Mouse (Mus musculus): ENCODE results near the gene Camkmt. TPM values are rescaled to one million over a fixed set of nuclear protein-coding genes. Genes with fewer than 3 reads are reported as not detected.

The Camkmt gene
- total and polyA plus RNA-seq, 3 experiments = 1.6 to 5.9 TPM; not detected in 1

GRCm38 (mm10) chr17:85491491-85491890 is 401.1 kb downstream of the Camkmt start:
- no peak for TF ChIP-seq ETS1 (IDR thresholded peaks at IDR 0.05; ENCODE audit: low read depth, low read length)
- TF ChIP-seq CHD2 (IDR thresholded peaks at IDR 0.05; ENCODE audit: low read length) = no peak
- TF ChIP-seq RCOR1 (IDR thresholded peaks at IDR 0.05; ENCODE audit: low read depth, low read length) = no peak
- Histone ChIP-seq H3K79me2 (ENCODE audit: control insufficient read depth, insufficient read depth, low read length, poor library complexity) (no peaks in the 10 kb centered on the region), H3K9ac (ENCODE audit: control insufficient read depth, low read depth, low read length, poor library complexity, severe bottlenecking) (no peak overlapping the region), H3K27me3 (ENCODE audit: control insufficient read depth in 1 of 2, insufficient read depth in 2 of 2, low read length in 2 of 2) (peaks cover 2 to 4% of the 10 kb centered on the region in 2 experiments; a peak in 2 of 4 replicates), H3K36me3 (ENCODE audit: control insufficient read depth in 1 of 2, insufficient read depth in 2 of 2, low read length in 2 of 2) (no peaks in the 10 kb centered on the region), H3K9me3 (replicated peaks; ENCODE audit: insufficient read depth, low read length) (no peaks in the 10 kb centered on the region), H3K4me1 (ENCODE audit: control insufficient read depth in 1 of 2, insufficient read depth in 2 of 2, low read length in 2 of 2) (no peaks in the 10 kb centered on the region), H3K4me3 (ENCODE audit: control insufficient read depth in 1 of 2, insufficient read depth in 1 of 2, low read depth in 2 of 2, low read length in 2 of 2) (no peak overlapping the region), H3K27ac (ENCODE audit: control insufficient read depth, low read depth, low read length) (no peak overlapping the region)
- DNase-seq (ENCODE audit: low read depth, low spot score) = no peak

- no peak for TF ChIP-seq TAL1 (IDR thresholded peaks at IDR 0.05; ENCODE audit: low read length)
- TF ChIP-seq MYB (IDR thresholded peaks at IDR 0.05; ENCODE audit: low read depth, low read length) = no peak
- Histone ChIP-seq H3K36me3 (ENCODE audit: control insufficient read depth in 1 of 2, insufficient read depth in 2 of 2, low read length in 2 of 2) (no peaks in the 10 kb centered on the region), H3K27ac (ENCODE audit: control insufficient read depth, low read depth, low read length) (no peak overlapping the region), H3K4me3 (ENCODE audit: control insufficient read depth in 1 of 2, insufficient read depth in 1 of 2, low read depth in 2 of 2, low read length in 2 of 2) (no peak overlapping the region), H3K9ac (ENCODE audit: control insufficient read depth, low read depth, low read length, poor library complexity, severe bottlenecking) (no peak overlapping the region), H3K27me3 (ENCODE audit: control insufficient read depth in 1 of 2, insufficient read depth in 2 of 2, low read length in 2 of 2) (peaks cover 4% of the 10 kb centered on the region in 2 experiments; a peak in 3 of 4 replicates), H3K4me1 (ENCODE audit: control insufficient read depth in 1 of 2, insufficient read depth in 2 of 2, low read length in 2 of 2) (no peaks in the 10 kb centered on the region), H3K79me2 (ENCODE audit: control insufficient read depth, insufficient read depth, low read length, poor library complexity) (no peaks in the 10 kb centered on the region), H3K9me3 (replicated peaks; ENCODE audit: insufficient read depth, low read length) (no peaks in the 10 kb centered on the region)
- DNase-seq (ENCODE audit: low read depth, low spot score) = no peak
Observed at GRCm38 (mm10) chr17:85493521-85493920, 403.2 kb downstream of the Camkmt start.

GRCm38 (mm10) chr17:85495012-85495754 is 404.8 kb downstream of the Camkmt start:
- Histone ChIP-seq H3K27me3 (ENCODE audit: control insufficient read depth in 1 of 2, insufficient read depth in 2 of 2, low read length in 2 of 2) (peaks cover 0 to 4% of the 10 kb centered on the region in 2 experiments; a peak in 2 of 4 replicates), H3K9me3 (replicated peaks; ENCODE audit: insufficient read depth, low read length) (no peaks in the 10 kb centered on the region), H3K9ac (ENCODE audit: control insufficient read depth, low read depth, low read length, poor library complexity, severe bottlenecking) (no peak overlapping the region), H3K79me2 (ENCODE audit: control insufficient read depth, insufficient read depth, low read length, poor library complexity) (no peaks in the 10 kb centered on the region), H3K4me3 (ENCODE audit: control insufficient read depth in 1 of 2, insufficient read depth in 1 of 2, low read depth in 2 of 2, low read length in 2 of 2) (no peak overlapping the region), H3K4me1 (ENCODE audit: control insufficient read depth in 1 of 2, insufficient read depth in 2 of 2, low read length in 2 of 2) (no peaks in the 10 kb centered on the region), H3K27ac (ENCODE audit: control insufficient read depth, low read depth, low read length) (no peak overlapping the region), H3K36me3 (ENCODE audit: control insufficient read depth in 1 of 2, insufficient read depth in 2 of 2, low read length in 2 of 2) (no peaks in the 10 kb centered on the region)
- no peak for TF ChIP-seq ETS1 (IDR thresholded peaks at IDR 0.05; ENCODE audit: low read depth, low read length)
- no peak for TF ChIP-seq GABPA (IDR thresholded peaks at IDR 0.05; ENCODE audit: low read depth, low read length)
- no peak for TF ChIP-seq HCFC1 (IDR thresholded peaks at IDR 0.05; ENCODE audit: low read depth, low read length)
- TF ChIP-seq POLR2AphosphoS2 (IDR thresholded peaks at IDR 0.05; ENCODE audit: low read length) = no peak
- no peak for TF ChIP-seq MAX (IDR thresholded peaks at IDR 0.05; ENCODE audit: low read length)
- no peak for TF ChIP-seq POLR2A (IDR thresholded peaks at IDR 0.05; ENCODE audit: control insufficient read depth in 1 of 2, insufficient read depth in 1 of 2, low read depth in 1 of 2, low read length in 2 of 2, poor library complexity in 1 of 2)
- TF ChIP-seq CTCF (IDR thresholded peaks at IDR 0.05 in 2 of 3, conservative IDR thresholded peaks at IDR 0.05 in 1 of 3; ENCODE audit: control insufficient read depth in 1 of 3, insufficient read depth in 1 of 3, low read depth in 2 of 3, low read length in 3 of 3, poor library complexity in 1 of 3, severe bottlenecking in 1 of 3) = no peak
- TF ChIP-seq BHLHE40 (IDR thresholded peaks at IDR 0.05; ENCODE audit: borderline replicate concordance, low read depth, low read length) = no peak
- TF ChIP-seq MAFK (IDR thresholded peaks at IDR 0.05; ENCODE audit: borderline replicate concordance, low read depth, low read length) = no peak
- TF ChIP-seq UBTF (IDR thresholded peaks at IDR 0.05; ENCODE audit: borderline replicate concordance, insufficient read depth, low read depth, low read length) = no peak
- TF ChIP-seq JUND (IDR thresholded peaks at IDR 0.05; ENCODE audit: low read depth, low read length) = no peak
- no peak for TF ChIP-seq MEF2A (IDR thresholded peaks at IDR 0.05; ENCODE audit: extremely low read depth, insufficient replicate concordance, low read depth, low read length, poor library complexity, severe bottlenecking)
- TF ChIP-seq EP300 (IDR thresholded peaks at IDR 0.05; ENCODE audit: low read depth in 1 of 2, low read length in 2 of 2) = no peak
- no peak for TF ChIP-seq RAD21 (IDR thresholded peaks at IDR 0.05; ENCODE audit: low read depth, low read length)
- TF ChIP-seq TCF12 (IDR thresholded peaks at IDR 0.05; ENCODE audit: low read depth, low read length) = no peak
- no peak for DNase-seq (ENCODE audit: low read depth, low spot score)
